Mouse (Mus musculus): ENCODE measurements around the gene Grm3. TPM values are rescaled to one million over a fixed set of nuclear protein-coding genes. Genes with fewer than 3 reads are reported as not detected.

Gene Grm3
- polyA plus RNA-seq (2015; fragmentation: Nextera tagmentation; extraction: Ambion mirVana): 0.68 and 0.72 TPM in 2 replicates

DNA sequence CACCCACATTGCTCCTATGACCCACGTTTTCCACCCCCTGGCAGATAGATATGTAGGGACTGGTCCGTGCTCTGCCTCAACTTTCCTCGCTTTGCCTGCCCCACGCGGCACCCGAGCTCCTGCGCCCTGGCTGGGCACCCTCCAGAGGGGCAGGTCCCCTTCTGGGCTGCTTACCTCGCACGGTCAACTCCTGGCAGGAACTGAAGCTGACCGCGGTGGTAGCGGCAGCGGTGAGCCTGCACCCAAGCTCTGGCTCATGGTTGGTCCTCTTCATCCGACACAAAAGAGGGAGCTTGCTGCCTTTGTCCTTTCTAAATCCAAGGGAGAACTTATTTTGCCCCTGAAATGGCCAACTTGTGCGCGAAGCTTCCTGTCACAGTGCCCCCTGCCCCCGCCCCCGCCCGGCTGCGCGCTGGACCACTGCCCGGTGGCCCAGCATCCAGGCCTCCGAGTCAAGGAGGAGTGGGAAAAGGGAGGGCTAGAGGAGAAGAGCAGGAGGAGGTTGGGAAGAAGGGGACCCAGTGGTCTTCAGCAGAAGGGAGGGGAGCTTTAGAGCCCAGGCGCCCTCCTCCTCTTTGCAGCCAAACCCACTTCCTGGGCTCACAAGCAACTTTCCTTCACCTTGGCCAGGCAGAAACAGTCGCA lies at the start of gene Grm3:
Gene Grm3, minus strand, starts transcription at position 215 of the 645 bp plus-strand sequence.
- H3K9ac ChIP-seq: no peak within 1 kb of the TSS
- peaks cover 6% of the 10 kb centered on the region; the same call in 1 of the 2 replicates for H3K4me1 ChIP-seq
- H3K4me2 ChIP-seq: peak within 1 kb of the TSS; percentile 65
- H3K27ac ChIP-seq: no peak within 1 kb of the TSS
- no peaks in the 10 kb centered on the region for H3K9me3 ChIP-seq
- H3K27me3 ChIP-seq (replicated peaks): peaks cover 12% of the 10 kb centered on the region
- ATAC-seq (ENCODE audit: insufficient read depth, low FRiP score, low read depth): no peak
- WGBS: 0% methylated on average over 25 of the region's 25 CpGs
- peak within 1 kb of the TSS; percentile 34 for H3K4me3 ChIP-seq (replicated peaks)
- H3K36me3 ChIP-seq: no peaks in the 10 kb centered on the region

DNA sequence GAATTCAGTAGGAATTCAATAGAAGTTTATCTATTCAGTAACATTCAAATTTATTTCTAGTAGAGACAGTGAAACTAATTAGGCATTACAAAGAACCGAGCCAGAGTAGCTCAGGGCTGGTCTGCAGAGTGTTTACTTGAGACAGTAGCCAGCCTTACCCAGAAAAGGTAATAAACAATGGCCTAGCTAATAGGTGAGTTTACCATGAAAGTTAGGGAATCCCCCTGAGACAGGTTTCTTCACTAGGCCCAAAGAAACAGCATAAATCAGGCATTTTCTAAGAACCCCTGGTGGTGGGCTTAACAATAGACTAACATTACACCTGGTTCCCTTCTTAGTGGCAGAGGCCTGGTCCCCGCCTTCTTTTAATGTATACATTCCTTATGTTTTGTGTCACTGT lies 30.8 kb upstream of the Grm3 start:
- Histone ChIP-seq H3K4me1 (no peaks in the 10 kb centered on the region), H3K4me3 (replicated peaks) (no peak overlapping the region), H3K9ac (no peak overlapping the region), H3K27me3 (replicated peaks) (no peaks in the 10 kb centered on the region), H3K27ac (no peak overlapping the region), H3K4me2 (no peak overlapping the region), H3K9me3 (no peaks in the 10 kb centered on the region), H3K36me3 (no peaks in the 10 kb centered on the region)
- no peak for ATAC-seq (ENCODE audit: insufficient read depth, low FRiP score, low read depth)
- 72% methylated on average over 2 of the region's 2 CpGs for WGBS

DNA sequence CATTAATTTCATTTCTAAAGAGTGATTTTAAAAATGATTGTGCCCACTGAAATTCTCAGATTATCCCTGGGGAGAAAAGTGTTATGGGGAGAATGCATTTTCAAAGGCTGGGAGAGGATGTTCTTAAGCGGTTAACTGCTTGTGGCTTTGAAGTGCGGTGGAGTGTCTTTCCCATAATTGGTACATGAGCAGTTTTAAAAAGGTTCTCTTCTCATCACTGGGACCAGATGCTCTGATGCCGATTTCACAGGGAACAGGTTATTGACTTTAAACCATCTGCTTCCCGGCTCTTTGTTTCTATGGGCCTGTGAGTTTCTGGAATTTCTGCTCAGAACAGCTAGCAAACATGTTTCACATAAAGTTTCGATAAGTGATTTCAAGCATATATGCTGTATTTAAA lies 23.2 kb upstream of the Grm3 start:
- no peak overlapping the region for H3K4me3 ChIP-seq (replicated peaks)
- no peaks in the 10 kb centered on the region for H3K36me3 ChIP-seq
- no peak overlapping the region for H3K4me2 ChIP-seq
- no peaks in the 10 kb centered on the region for H3K9me3 ChIP-seq
- H3K27ac ChIP-seq: no peak overlapping the region
- no peaks in the 10 kb centered on the region for H3K27me3 ChIP-seq (replicated peaks)
- 79% methylated on average over 5 of the region's 5 CpGs for WGBS
- no peaks in the 10 kb centered on the region for H3K4me1 ChIP-seq
- ATAC-seq (ENCODE audit: insufficient read depth, low FRiP score, low read depth): no peak
- H3K9ac ChIP-seq: no peak overlapping the region

DNA sequence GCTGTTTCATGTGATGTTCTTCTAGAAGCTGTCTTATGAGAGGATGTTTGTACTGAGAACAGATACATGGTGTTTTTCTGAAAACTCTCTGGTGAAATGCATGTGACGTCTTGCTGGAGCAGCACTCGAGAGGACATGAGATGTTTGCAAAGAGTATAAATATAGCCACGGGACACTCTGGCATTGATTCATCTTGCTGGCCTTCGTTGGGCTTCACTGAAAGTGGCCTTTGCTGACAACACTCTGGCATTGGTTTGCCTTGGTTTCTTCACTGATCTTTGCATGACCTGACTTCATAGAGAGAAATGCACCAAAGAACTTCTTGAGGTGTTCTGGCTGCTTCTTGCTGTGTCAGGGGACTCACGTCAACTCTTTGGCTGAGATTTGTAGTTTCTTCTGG lies 19.1 kb upstream of the Grm3 start:
- no peak overlapping the region for H3K27ac ChIP-seq
- H3K36me3 ChIP-seq: no peaks in the 10 kb centered on the region
- H3K4me1 ChIP-seq: no peaks in the 10 kb centered on the region
- H3K9me3 ChIP-seq: no peaks in the 10 kb centered on the region
- ATAC-seq (ENCODE audit: insufficient read depth, low FRiP score, low read depth): no peak
- 74% methylated on average over 5 of the region's 5 CpGs for WGBS
- H3K4me2 ChIP-seq: no peak overlapping the region
- no peaks in the 10 kb centered on the region for H3K27me3 ChIP-seq (replicated peaks)
- no peak overlapping the region for H3K4me3 ChIP-seq (replicated peaks)
- no peak overlapping the region for H3K9ac ChIP-seq

DNA sequence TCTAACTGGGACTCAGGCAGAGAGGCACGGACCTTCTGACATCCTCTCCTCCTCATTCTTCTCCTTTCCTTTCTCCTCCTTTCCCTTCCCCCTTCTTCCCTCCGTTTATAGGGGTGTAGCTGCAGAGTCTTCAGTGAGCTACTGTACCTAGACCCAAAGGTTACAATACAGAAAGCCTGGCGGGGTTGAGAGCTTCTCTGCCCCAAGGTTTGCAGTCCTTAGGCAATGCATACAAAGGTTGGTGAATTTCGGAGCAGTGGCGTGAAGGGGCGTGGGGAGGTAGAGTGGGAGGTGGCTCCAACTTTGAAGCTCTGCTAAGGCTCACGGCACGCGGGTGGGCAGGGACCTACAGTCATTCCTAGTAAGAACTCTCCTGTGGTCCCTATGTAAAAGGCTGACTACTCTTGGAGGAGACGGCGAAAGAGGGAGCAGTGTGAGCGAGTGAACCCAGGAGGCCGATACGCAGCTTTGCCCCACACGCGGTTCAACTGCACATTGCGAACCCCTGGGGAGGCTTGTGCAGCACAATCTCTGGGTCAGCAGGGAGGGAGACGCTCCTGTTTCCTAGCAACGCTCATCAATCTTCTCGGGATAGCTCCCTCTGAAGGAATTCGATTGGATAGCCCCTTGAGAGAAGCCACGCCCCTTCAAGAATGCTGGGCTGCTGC lies 765 bp upstream of the Grm3 start:
- H3K9ac ChIP-seq: no peak overlapping the region
- peak; percentile 76 for ATAC-seq (ENCODE audit: insufficient read depth, low FRiP score, low read depth)
- WGBS: under 1% methylated on average over 22 of the region's 22 CpGs
- H3K4me3 ChIP-seq (replicated peaks): peak overlapping the region; percentile 34
- H3K9me3 ChIP-seq: no peaks in the 10 kb centered on the region
- no peaks in the 10 kb centered on the region for H3K36me3 ChIP-seq
- peak overlapping the region; percentile 65 for H3K4me2 ChIP-seq
- H3K4me1 ChIP-seq: peaks cover 6% of the 10 kb centered on the region; the same call in 1 of the 2 replicates
- no peak overlapping the region for H3K27ac ChIP-seq
- peaks cover 12% of the 10 kb centered on the region for H3K27me3 ChIP-seq (replicated peaks)

DNA sequence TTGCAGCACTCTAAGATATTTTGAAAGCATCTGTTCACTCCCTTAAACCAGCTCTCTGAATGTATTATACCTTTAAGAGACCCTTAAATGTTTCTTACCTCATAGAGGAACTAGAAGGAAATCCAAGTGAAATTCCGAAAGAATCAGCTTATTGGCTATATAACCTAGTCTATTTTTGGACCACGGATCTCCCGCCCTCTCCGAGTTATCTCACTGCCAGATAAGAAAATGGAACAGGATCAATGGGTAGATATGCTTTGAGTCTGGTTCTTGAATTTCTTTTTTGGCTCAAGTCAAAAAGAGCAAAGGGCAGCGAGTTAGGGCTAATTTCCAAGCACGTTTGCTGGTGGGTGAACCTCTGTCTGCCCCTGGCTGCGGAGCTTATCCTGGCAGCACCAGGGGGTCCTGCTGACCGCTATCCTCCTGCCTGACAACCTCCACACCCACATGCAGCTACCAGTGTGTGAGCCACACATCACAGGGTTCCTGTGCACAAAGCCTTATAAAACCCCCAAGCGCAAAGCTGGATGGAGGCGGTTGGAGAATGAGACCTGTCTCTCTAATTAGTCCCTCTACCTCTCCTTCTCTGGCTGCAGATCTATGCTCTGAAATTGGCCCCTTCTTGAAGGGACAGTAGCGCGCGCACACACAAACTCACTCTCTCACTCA lies 549 bp downstream of the Grm3 start:
- Histone ChIP-seq H3K27me3 (replicated peaks) (peaks cover 12% of the 10 kb centered on the region), H3K27ac (no peak overlapping the region), H3K9me3 (no peaks in the 10 kb centered on the region), H3K9ac (no peak overlapping the region), H3K36me3 (no peaks in the 10 kb centered on the region), H3K4me3 (replicated peaks) (peak overlapping the region; percentile 34), H3K4me1 (peaks cover 6% of the 10 kb centered on the region; the same call in 1 of the 2 replicates), H3K4me2 (peak overlapping the region; percentile 65)
- 17% methylated on average over 13 of the region's 13 CpGs for WGBS
- no peak for ATAC-seq (ENCODE audit: insufficient read depth, low FRiP score, low read depth)

DNA sequence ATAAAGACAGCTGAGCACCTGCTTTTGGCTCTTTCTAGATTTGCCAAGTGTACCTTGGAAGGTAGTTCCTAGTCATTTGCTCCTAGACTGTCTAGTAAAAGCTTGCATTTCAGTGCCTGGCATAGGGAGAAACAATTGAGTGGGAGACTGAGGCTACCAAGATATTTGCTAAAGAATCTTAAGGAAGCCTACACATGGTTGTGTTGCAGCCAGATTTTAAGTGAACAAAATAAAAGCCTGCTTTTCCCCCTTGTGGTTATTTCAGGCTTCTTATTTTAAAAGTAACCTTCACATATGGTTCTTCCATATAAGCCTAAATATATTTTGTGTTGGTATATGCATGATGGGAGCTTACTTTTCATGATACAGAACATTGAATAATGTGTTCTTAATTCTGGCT lies 3.8 kb downstream of the Grm3 start:
- peaks cover 6% of the 10 kb centered on the region; the same call in 1 of the 2 replicates for H3K4me1 ChIP-seq
- no peak overlapping the region for H3K9ac ChIP-seq
- H3K4me3 ChIP-seq (replicated peaks): no peak overlapping the region
- peaks cover 12% of the 10 kb centered on the region for H3K27me3 ChIP-seq (replicated peaks)
- H3K4me2 ChIP-seq: no peak overlapping the region
- no peaks in the 10 kb centered on the region for H3K9me3 ChIP-seq
- no peaks in the 10 kb centered on the region for H3K36me3 ChIP-seq
- ATAC-seq (ENCODE audit: insufficient read depth, low FRiP score, low read depth): no peak
- H3K27ac ChIP-seq: no peak overlapping the region

DNA sequence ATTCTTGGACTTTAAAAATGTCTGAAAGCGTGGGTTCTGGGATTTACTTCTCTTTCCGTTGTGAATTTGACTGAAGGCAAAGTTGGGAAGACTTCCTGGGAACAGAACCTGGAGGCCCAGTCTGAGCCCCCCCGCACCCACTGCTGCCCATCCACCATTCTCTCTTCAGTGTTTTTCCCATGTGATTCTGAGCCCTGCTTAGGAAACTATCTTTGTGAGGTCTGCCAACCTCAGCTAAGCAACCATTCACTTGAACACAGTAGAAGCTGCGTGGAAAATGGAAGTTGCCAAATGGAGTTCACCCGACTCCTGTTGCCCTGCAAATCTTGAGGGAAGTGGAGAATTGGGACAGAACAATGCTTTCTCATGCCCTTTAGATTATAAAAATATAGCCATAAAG lies 8.7 kb downstream of the Grm3 start:
- no peak overlapping the region for H3K4me3 ChIP-seq (replicated peaks)
- no peaks in the 10 kb centered on the region for H3K9me3 ChIP-seq
- no peak overlapping the region for H3K4me2 ChIP-seq
- H3K36me3 ChIP-seq: no peaks in the 10 kb centered on the region
- no peak overlapping the region for H3K9ac ChIP-seq
- H3K27me3 ChIP-seq (replicated peaks): no peaks in the 10 kb centered on the region
- WGBS: 85% methylated on average over 5 of the region's 5 CpGs
- H3K27ac ChIP-seq: no peak overlapping the region
- H3K4me1 ChIP-seq: no peaks in the 10 kb centered on the region
- ATAC-seq (ENCODE audit: insufficient read depth, low FRiP score, low read depth): no peak

DNA sequence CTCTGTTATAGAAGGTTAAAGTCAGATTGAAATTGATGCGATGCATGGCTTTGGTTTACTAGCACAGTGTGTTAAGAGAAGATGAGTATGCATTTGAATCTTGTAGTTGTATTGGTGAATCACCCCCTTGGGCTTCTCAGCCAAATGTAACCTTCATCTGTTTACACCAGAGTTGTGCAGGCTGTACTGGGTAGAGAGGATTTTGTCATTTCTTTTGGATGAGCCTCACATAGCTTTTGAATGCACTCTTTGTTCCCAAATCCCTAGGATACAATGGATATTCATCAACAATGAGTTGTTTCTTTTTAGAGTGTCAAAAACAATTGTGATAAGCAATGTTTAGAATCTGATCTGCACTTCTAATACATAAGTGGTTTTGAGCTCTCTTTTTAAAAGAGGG lies 17.9 kb downstream of the Grm3 start:
- Histone ChIP-seq H3K9me3 (no peaks in the 10 kb centered on the region), H3K4me2 (no peak overlapping the region), H3K27me3 (replicated peaks) (no peaks in the 10 kb centered on the region), H3K36me3 (no peaks in the 10 kb centered on the region), H3K27ac (no peak overlapping the region), H3K4me3 (replicated peaks) (no peak overlapping the region), H3K4me1 (no peaks in the 10 kb centered on the region), H3K9ac (no peak overlapping the region)
- ATAC-seq (ENCODE audit: insufficient read depth, low FRiP score, low read depth): no peak
- WGBS: 88% methylated on average over 1 of the region's 1 CpGs

DNA sequence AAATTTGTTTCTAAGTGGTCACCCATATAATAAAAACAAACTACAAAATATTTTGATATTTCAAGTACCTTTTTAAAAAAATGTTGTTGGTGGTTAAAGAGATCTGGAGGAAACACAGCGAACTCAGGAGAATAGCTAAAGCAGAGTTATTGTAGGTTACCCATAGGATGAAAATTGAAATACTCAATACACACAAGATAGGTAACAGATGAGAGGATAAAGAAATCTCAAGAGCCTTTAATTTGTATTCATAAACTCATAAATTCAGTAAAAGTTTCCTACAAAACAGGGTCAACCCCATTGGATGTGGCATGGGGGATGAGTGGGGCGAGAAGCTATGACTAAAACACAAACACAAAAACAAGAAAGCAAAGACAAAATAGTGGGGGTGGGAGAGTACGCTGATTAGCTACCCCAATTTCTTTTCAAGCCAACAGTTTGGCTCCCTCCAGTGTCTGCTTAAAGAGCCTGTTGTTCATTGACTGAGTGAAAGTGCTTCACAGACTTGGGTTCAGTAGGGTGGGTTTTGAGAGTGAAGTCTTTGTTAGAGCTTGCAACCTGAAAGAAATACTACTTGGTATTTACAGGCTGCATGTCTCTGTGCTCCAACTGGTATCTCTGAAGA lies 21.5 kb downstream of the Grm3 start:
- Histone ChIP-seq H3K4me1 (no peaks in the 10 kb centered on the region), H3K4me3 (replicated peaks) (no peak overlapping the region), H3K9ac (no peak overlapping the region), H3K36me3 (no peaks in the 10 kb centered on the region), H3K9me3 (no peaks in the 10 kb centered on the region), H3K4me2 (no peak overlapping the region), H3K27ac (no peak overlapping the region), H3K27me3 (replicated peaks) (no peaks in the 10 kb centered on the region)
- 57% methylated on average over 3 of the region's 3 CpGs for WGBS
- no peak for ATAC-seq (ENCODE audit: insufficient read depth, low FRiP score, low read depth)

DNA sequence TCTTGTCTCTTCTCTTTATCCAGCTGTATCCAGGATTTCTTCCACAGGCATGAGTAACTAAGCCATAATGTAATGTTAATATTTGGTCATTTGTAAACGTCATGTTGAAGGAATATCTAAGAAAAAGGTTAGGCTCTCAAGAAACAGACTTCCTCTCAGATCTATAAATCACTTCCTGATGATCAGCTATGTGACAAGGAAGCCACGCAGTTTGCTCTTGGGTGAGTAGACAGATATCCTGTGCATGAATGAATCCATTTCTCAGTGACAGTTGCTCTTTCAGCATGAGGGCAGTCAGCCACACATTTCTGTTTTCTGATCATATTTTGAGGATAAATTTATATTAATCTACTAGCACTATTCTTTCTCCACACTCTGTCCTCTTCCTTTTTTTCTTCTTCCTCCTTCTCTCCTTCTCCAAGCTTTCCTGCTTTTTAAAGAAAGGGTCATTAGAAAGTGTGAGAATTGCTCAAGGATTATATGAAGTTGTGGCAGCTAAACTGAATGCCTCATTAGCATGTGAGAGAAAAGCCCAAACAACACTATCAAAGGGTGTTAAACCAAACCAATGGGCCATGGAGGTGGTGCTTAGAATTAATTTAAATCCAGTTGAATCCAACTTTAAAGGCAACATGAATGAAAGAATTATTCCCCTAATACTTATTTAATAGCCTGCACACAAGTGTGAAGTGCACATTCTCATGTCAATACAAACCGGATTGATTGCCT lies 22.1 kb downstream of the Grm3 start:
- Histone ChIP-seq H3K9ac (no peak overlapping the region), H3K4me1 (no peaks in the 10 kb centered on the region), H3K4me2 (no peak overlapping the region), H3K9me3 (no peaks in the 10 kb centered on the region), H3K4me3 (replicated peaks) (no peak overlapping the region), H3K27me3 (replicated peaks) (no peaks in the 10 kb centered on the region), H3K27ac (no peak overlapping the region), H3K36me3 (no peaks in the 10 kb centered on the region)
- no peak for ATAC-seq (ENCODE audit: insufficient read depth, low FRiP score, low read depth)
- WGBS: 12% methylated on average over 3 of the region's 3 CpGs
